Mouse (Mus musculus) granulocyte monocyte progenitor cell, adult 5-6 weeks (primary cell): ENCODE measurements around the gene Tnfaip8l3. TPM values are rescaled to one million over a fixed set of nuclear protein-coding genes. Genes with fewer than 3 reads are reported as not detected.
"Not testable (repeated sequence)": the region's sequence is repeated elsewhere in the genome, so short reads cannot be mapped to it uniquely, and the experiment has no call there.

ENCODE experiments used
- ATAC-seq: replicated peaks from 2 replicates; pipeline ENCODE4 v1.8.0; 2016; ENCODE audit warnings: mild to moderate bottlenecking, moderate TSS enrichment, inconsistent platforms; ENCODE audit not compliant: poor library complexity, severe bottlenecking
- total RNA-seq, 2 experiments: library from RNA; stranded (forward) in 1 of 2; stranded (reverse) in 1 of 2; fragments of 200-712, 200-1000 nt in 1 of 2; fragments of >200 nt in 1 of 2; fragmentation: Nextera tagmentation in 1 of 2; gene quantifications; 2 replicates each; pipeline ENCODE4 v1.2.3; 2014 to 2017

Gene Tnfaip8l3
- total RNA-seq, 2 experiments from 2014 or later, result not detected

- ATAC-seq, result no peak
These were observed 73.7 kb downstream of the Tnfaip8l3 start for GRCm38 (mm10) chr9:53994528-53994927.

GRCm38 (mm10) chr9:53992567-53992966, 75.6 kb downstream of the Tnfaip8l3 start:
- not testable (repeated sequence) for ATAC-seq

DNA sequence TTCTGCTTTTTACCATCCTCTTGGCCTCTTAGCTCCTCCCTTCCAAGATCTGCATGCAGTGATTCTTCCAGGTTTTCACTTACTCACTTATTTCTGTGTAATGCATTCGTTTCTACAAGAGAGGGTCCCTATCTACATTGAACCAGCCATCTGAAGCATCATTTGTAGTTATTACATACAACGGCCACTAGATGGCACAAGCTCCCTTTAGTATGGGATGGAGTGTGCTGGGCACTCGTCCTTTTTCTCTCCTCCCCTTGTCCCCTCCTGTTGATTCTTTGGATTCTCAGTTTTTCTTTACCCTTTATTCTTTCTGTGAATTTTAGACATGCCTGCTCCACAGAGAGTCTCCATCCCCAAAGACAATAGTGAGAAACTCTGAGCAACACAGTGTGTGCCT, 77.3 kb downstream of the Tnfaip8l3 start:
- ATAC-seq, result peak; percentile 70

GRCm38 (mm10) chr9:53986972-53987371, 81.2 kb downstream of the Tnfaip8l3 start:
- ATAC-seq, result no peak

GRCm38 (mm10) chr9:53984868-53985267, 83.3 kb downstream of the Tnfaip8l3 start:
- peak; percentile 42; the same call in 1 of the 2 replicates for ATAC-seq

DNA sequence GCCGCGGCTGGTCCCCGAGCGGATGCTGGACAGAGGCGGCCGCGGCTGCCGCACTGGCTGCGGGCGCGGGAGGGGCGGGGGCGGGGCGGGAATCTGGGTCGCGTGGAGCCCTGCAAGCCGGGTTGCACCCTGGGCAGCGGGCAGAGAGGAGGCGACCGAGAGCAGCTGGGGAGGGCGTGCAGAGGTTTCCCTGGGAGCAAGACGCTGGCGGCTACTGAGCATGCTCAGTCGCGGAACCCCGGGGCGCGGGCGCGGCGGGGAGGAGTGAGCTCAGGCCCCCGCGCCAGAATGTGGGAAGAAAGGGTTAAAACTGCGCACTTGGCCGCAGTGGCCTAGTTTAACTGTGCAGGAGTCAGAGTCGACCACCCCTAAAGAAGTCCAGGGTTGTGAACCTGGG, 93.1 kb downstream of the Tnfaip8l3 start, which contains the start of gene Elmod1:
Elmod1 (minus strand) TSS at position 180 of the 397 bp plus-strand sequence.
- ATAC-seq, result no peak

GRCm38 (mm10) chr9:53974328-53975121, 93.7 kb downstream of the Tnfaip8l3 start:
- 0 out of 2 replicates have a peak, but pooled peaks have one; percentile 12 for ATAC-seq

DNA sequence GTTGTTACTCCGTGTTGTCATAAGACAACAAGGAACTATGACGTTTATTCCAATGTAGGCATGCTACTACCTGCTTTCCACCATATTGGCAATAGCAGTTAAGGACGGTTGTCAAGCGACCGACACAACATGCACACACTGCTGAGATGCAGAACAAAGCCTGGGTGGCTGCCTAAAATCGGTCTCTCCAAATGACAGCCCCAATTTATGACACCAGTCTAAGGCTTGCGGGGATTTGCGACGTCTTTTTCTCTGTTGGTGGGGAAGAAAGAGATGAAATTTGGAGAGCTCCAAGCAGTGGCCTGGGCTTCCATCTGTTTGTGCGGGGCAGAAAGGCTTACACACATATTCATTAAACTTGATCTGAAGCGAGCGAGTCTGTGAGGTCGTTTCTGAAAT, 94.3 kb downstream of the Tnfaip8l3 start:
- no peak for ATAC-seq

Other genes with a start within 250 kb of the Tnfaip8l3 start
- gene Sln, start 218.2 kb downstream of the Tnfaip8l3 start, total RNA-seq (2014; fragmentation: Nextera tagmentation), result not detected in 2 replicates
- not detected in 2 replicates for gene Sln, start 218.2 kb downstream of the Tnfaip8l3 start, total RNA-seq (2017)
- not detected in 2 replicates for gene Elmod1, start 93.1 kb downstream of the Tnfaip8l3 start, total RNA-seq (2014; fragmentation: Nextera tagmentation)
- gene Elmod1, start 93.1 kb downstream of the Tnfaip8l3 start, total RNA-seq (2017), result not detected in 2 replicates
- gene Cyp19a1, start 199.7 kb upstream of the Tnfaip8l3 start, total RNA-seq (2014; fragmentation: Nextera tagmentation), result not detected in 2 replicates
- not detected in 2 replicates for gene Cyp19a1, start 199.7 kb upstream of the Tnfaip8l3 start, total RNA-seq (2017)
- gene Gldn, start 218.1 kb upstream of the Tnfaip8l3 start, total RNA-seq (2014; fragmentation: Nextera tagmentation), result not detected in 2 replicates
- gene Gldn, start 218.1 kb upstream of the Tnfaip8l3 start, total RNA-seq (2017), result not detected in 2 replicates